Mouse (Mus musculus) ovary, postnatal 10 days (tissue): ENCODE measurements around the gene Ttc7b.
A peak's percentile ranks its signal among the peaks of the same experiment; 100 is the strongest.

Experiments used
- DNase-seq: peaks from one replicate; pipeline ENCODE4 v3.0.0; 2022; ENCODE audit warnings: low spot score

The Ttc7b gene

GRCm38 (mm10) chr12:100303141-100303540, 217.5 kb downstream of the Ttc7b start:
- DNase-seq: no peak

- DNase-seq: no peak
Measured at GRCm38 (mm10) chr12:100300446-100300845, 220.2 kb downstream of the Ttc7b start.

DNA sequence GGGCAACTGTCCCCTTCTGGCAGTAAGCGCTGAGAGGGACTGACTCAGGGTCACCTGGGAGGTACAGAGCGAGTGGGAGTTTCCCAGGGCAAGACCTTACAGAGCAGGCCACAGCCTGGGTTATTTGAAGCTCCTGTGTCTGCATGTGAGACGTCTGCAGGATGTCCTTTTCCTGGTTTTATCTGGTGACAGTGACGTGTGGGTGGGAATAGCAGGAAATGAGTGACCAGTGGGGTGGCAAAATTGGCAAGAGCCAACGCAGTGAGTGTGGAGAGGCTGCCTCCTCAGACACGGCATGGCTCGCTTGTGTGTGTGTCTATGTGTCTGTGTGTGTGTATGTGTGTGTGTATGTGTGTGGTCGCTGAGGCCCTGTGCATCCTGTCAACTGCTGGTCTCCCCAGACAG, 221.3 kb downstream of the Ttc7b start:
- no peak for DNase-seq

- no peak for DNase-seq
Measured at GRCm38 (mm10) chr12:100298788-100299187, 221.8 kb downstream of the Ttc7b start.

DNA sequence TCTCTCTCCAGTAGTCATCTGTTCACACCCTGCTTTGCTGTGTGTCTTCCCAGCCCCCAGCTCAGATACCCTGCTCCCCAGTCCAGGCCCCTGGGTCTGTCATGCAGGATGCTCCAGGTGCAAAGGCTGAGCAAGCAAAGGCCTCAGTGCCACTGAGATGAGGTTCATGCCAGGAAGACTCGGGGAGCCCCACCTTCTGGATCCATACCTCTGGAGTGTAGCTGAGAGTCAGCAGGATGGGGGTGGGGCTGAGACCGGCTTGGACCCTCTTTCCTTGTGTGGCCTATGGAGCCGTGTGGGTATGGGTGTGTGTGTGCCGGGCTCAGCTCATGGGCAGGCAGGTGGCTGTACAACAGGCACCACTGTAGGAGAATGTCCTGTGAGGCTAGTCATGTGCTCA, 222.7 kb downstream of the Ttc7b start:
- no peak for DNase-seq

GRCm38 (mm10) chr12:100294457-100294856, 226.2 kb downstream of the Ttc7b start:
- no peak for DNase-seq

GRCm38 (mm10) chr12:100293956-100294355, 226.7 kb downstream of the Ttc7b start:
- no peak for DNase-seq

GRCm38 (mm10) chr12:100290711-100291685, 229.6 kb downstream of the Ttc7b start:
- no peak for DNase-seq

DNA sequence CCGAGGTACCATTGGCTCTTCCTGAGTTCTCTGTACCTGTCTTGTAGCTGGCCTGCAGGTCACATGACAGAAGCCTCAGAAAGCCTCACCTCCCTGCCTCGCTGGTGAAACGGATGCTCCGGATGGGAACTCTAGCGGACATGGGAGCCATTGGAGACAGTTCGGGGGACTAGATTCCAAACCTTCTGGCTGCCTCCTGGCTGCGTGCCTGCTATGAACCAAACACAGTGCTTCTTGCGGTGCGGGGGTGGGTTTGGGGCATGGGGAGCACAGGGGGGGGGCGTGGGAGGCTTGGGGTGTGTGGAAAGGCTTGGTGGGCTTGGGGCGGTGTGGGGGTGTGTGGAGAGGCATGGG, 230.5 kb downstream of the Ttc7b start:
- no peak for DNase-seq

GRCm38 (mm10) chr12:100289267-100290177, 231.1 kb downstream of the Ttc7b start:
- DNase-seq: peak; percentile 68

GRCm38 (mm10) chr12:100288018-100288417, 232.6 kb downstream of the Ttc7b start:
- DNase-seq: no peak

- DNase-seq: no peak
Measured at GRCm38 (mm10) chr12:100287565-100287964, 233.1 kb downstream of the Ttc7b start.

- no peak for DNase-seq
Measured at GRCm38 (mm10) chr12:100283283-100283682, 237.3 kb downstream of the Ttc7b start.

- DNase-seq: no peak
Measured at GRCm38 (mm10) chr12:100282025-100282885, 238.4 kb downstream of the Ttc7b start.

DNA sequence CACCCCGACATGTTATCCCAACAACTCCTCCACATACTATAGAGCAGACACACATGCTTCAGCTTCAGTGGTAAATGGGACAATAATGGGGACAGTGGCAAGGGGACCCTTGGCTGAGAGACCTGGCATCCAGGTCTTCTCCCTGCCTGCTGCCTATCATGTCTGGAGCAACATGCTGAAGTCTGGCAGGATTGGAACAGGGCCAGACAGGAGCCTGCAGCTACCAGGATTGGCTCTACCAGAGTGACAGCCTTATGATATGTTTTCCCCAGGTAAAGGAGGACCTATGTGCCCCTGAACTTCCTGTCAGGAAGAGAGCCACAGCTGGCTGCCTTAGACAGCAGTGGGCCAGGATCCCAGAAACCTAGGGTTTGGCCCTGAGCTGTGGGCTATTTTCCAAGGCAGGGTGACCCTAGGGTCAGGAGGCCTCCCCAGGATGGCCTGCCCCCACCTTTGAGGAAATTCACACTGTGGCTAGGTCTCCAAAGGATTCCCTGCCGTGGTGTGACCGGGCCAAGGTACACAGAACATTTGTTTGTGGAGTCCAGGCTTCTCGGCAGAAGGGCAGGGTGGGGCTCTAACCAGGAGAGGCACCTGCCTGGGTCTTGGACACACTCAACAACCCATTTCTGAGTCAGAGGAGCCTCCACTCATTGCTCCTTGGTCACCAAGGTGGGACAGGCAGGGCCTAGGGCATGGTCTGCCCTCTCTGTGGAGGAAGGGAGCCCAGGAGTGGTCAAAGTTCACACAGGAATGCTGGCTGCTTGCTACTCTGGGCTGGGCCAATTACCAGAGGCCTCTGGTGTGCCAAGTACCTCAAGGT, 239.4 kb downstream of the Ttc7b start:
- no peak for DNase-seq

GRCm38 (mm10) chr12:100279898-100280297, 240.7 kb downstream of the Ttc7b start:
- no peak for DNase-seq

GRCm38 (mm10) chr12:100278358-100278757, 242.3 kb downstream of the Ttc7b start:
- DNase-seq: no peak

DNA sequence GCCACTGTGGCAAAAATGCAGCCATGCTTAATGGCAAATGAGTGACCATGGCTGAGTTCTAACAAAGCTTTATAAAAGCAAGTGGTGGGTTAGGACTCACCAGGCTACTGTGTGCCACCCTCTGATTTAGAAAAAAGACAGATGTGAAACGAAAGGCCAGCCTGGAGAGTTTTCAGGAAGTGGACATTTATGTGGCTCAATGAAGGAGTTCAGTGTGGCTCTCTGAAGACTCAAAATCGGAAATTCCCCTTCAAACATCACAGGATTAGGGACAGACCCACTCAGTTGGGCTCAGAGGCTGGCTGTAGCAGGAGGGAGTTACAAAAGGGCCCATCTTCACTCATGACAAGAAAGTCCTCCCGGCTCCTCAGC, 243.1 kb downstream of the Ttc7b start:
- DNase-seq: no peak

- DNase-seq: no peak
Measured at GRCm38 (mm10) chr12:100276607-100277533, 243.8 kb downstream of the Ttc7b start.

GRCm38 (mm10) chr12:100275850-100276249, 244.8 kb downstream of the Ttc7b start:
- DNase-seq: no peak
